34 mouse cellular contexts compared by ENCODE assay signal in genomic region chr8:3546511-3546910, GRCm38 (mm10). TPM values are rescaled to one million over a fixed set of nuclear protein-coding genes. Genes with fewer than 3 reads are reported as not detected.
"Had no signal": no experiment of that assay in that cellular context is flagged by ENCODE, and none has a peak within 500 bp of the region (broad histone marks: within the 10 kb centered on the region; RNA-seq: fewer than 3 reads in every experiment).

No protein-coding gene starts in this region.

- DNase-seq: gastrocnemius, postnatal 14 days; gastrocnemius, postnatal 36 days; heart, adult 18-20 months; heart, postnatal 14 days; heart, postnatal 36 days; kidney, adult 11 months; kidney, adult 2 months; kidney, adult 9 months; kidney, postnatal 14 days; kidney, postnatal 36 days; layer of hippocampus, adult 9-11 months; layer of hippocampus, postnatal 36 days; left cerebral cortex, postnatal 4 days had no signal

- H3K27ac ChIP-seq: heart, embryonic 10.5 days; heart, embryonic 13.5 days; heart, embryonic 15.5 days; hindbrain, embryonic 10.5 days; hindbrain, embryonic 13.5 days; hindbrain, embryonic 15.5 days; hindbrain, postnatal 0 days; kidney, embryonic 15.5 days; kidney, postnatal 0 days; limb, embryonic 13.5 days; limb, embryonic 15.5 days; liver, embryonic 12.5 days; liver, embryonic 14.5 days had no signal

- H3K27me3 ChIP-seq: heart, embryonic 13.5 days; heart, embryonic 15.5 days; hindbrain, embryonic 13.5 days; hindbrain, embryonic 15.5 days; kidney, embryonic 15.5 days; limb, embryonic 13.5 days; limb, embryonic 15.5 days; liver, embryonic 12.5 days had no signal

- H3K4me3 ChIP-seq: heart, embryonic 10.5 days; heart, embryonic 13.5 days; heart, embryonic 15.5 days; hindbrain, embryonic 10.5 days; hindbrain, embryonic 13.5 days; hindbrain, embryonic 15.5 days; kidney, embryonic 15.5 days; limb, embryonic 13.5 days; limb, embryonic 15.5 days; liver, embryonic 12.5 days had no signal

- H3K9me3 ChIP-seq: heart, embryonic 10.5 days; heart, embryonic 15.5 days; hindbrain, embryonic 10.5 days; hindbrain, embryonic 13.5 days; hindbrain, embryonic 15.5 days; limb, embryonic 13.5 days; limb, embryonic 15.5 days; liver, embryonic 12.5 days had no signal

- H3K4me1 ChIP-seq: heart, embryonic 10.5 days; heart, embryonic 13.5 days; heart, embryonic 15.5 days; hindbrain, embryonic 10.5 days; hindbrain, embryonic 13.5 days; hindbrain, embryonic 15.5 days; kidney, embryonic 15.5 days; limb, embryonic 13.5 days; limb, embryonic 15.5 days; liver, embryonic 12.5 days had no signal

- H3K9ac ChIP-seq: heart, embryonic 13.5 days; heart, embryonic 15.5 days; hindbrain, embryonic 13.5 days; hindbrain, embryonic 15.5 days; kidney, embryonic 15.5 days; limb, embryonic 13.5 days; limb, embryonic 15.5 days; liver, embryonic 12.5 days; liver, embryonic 14.5 days had no signal

- ATAC-seq: hindbrain, postnatal 0 days; intestine, embryonic 16.5 days; liver, embryonic 12.5 days had no signal

- H3K4me2 ChIP-seq: heart, embryonic 13.5 days; heart, embryonic 15.5 days; hindbrain, embryonic 13.5 days; hindbrain, embryonic 15.5 days; kidney, embryonic 15.5 days; limb, embryonic 13.5 days; limb, embryonic 15.5 days; liver, embryonic 12.5 days had no signal

RNA-seq across cellular contexts. Expression of gene C330021F23Rik, which starts 21.3 kb away (rescaled TPM):
- total RNA-seq: gastrocnemius, adult 18-20 months; gastrocnemius, adult 8-10 months; gastrocnemius, postnatal 14 days; gastrocnemius, postnatal 36 days; heart, postnatal 36 days; layer of hippocampus, adult 18-20 months; layer of hippocampus, postnatal 14 days; layer of hippocampus, postnatal 36 days; left cerebral cortex, adult 8-10 months; left cerebral cortex, postnatal 10 days; left cerebral cortex, postnatal 25 days; left cerebral cortex, postnatal 4 days had no signal
